30 mouse cellular contexts compared by ENCODE assay signal in genomic region chr12:35075993-35076392, GRCm38 (mm10).
"Had no signal": no experiment of that assay in that cellular context is flagged by ENCODE, and none has a peak within 500 bp of the region (broad histone marks: within the 10 kb centered on the region; RNA-seq: fewer than 3 reads in every experiment).

No protein-coding gene starts in this region.

- H3K4me2 ChIP-seq: limb, embryonic 12.5 days; limb, embryonic 13.5 days; limb, embryonic 15.5 days; liver, embryonic 11.5 days; liver, embryonic 12.5 days; liver, embryonic 13.5 days; liver, embryonic 15.5 days; lung, embryonic 14.5 days; lung, embryonic 15.5 days; midbrain, embryonic 11.5 days; midbrain, embryonic 12.5 days; midbrain, embryonic 13.5 days; midbrain, embryonic 15.5 days; neural tube, embryonic 12.5 days had no signal

- H3K27me3 ChIP-seq: limb, embryonic 12.5 days; limb, embryonic 13.5 days; limb, embryonic 15.5 days; liver, embryonic 12.5 days; liver, embryonic 13.5 days; liver, embryonic 15.5 days; lung, embryonic 15.5 days; megakaryocyte, embryonic 14.5 days; midbrain, embryonic 12.5 days; midbrain, embryonic 13.5 days; midbrain, embryonic 15.5 days; neural tube, embryonic 12.5 days had no signal

- H3K36me3 ChIP-seq: limb, embryonic 10.5 days; limb, embryonic 12.5 days; limb, embryonic 13.5 days; limb, embryonic 15.5 days; liver, embryonic 12.5 days; liver, embryonic 13.5 days; liver, embryonic 15.5 days; lung, embryonic 15.5 days; midbrain, embryonic 10.5 days; midbrain, embryonic 12.5 days; midbrain, embryonic 13.5 days; midbrain, embryonic 15.5 days; neural tube, embryonic 12.5 days had no signal

- DNase-seq: left cerebral cortex, postnatal 4 days; liver; liver, embryonic 13.5 days; liver, postnatal 0 days; lung, adult 18-20 months; lung, adult 2 months; lung, embryonic 14.5 days; lung, postnatal 10 days; lung, postnatal 14 days; lung, postnatal 36 days; lung, postnatal 4 days; midbrain, embryonic 14.5 days had no signal

- H3K4me1 ChIP-seq: limb, embryonic 10.5 days; limb, embryonic 12.5 days; limb, embryonic 13.5 days; limb, embryonic 15.5 days; liver, embryonic 12.5 days; liver, embryonic 13.5 days; lung, embryonic 15.5 days; midbrain, embryonic 10.5 days; midbrain, embryonic 12.5 days; midbrain, embryonic 13.5 days; midbrain, embryonic 15.5 days; neural tube, embryonic 12.5 days had no signal

- H3K4me3 ChIP-seq: limb, embryonic 10.5 days; limb, embryonic 12.5 days; limb, embryonic 13.5 days; limb, embryonic 15.5 days; liver, embryonic 12.5 days; liver, embryonic 13.5 days; liver, embryonic 15.5 days; lung, embryonic 15.5 days; megakaryocyte, embryonic 14.5 days; midbrain, embryonic 10.5 days; midbrain, embryonic 12.5 days; midbrain, embryonic 13.5 days; midbrain, embryonic 15.5 days; myocyte; neural tube, embryonic 12.5 days had no signal

- H3K9me3 ChIP-seq: limb, embryonic 10.5 days; limb, embryonic 12.5 days; limb, embryonic 13.5 days; limb, embryonic 15.5 days; liver, embryonic 12.5 days; liver, embryonic 13.5 days; liver, embryonic 15.5 days; lung, embryonic 15.5 days; megakaryocyte, embryonic 14.5 days; midbrain, embryonic 10.5 days; midbrain, embryonic 12.5 days; midbrain, embryonic 13.5 days; midbrain, embryonic 15.5 days; neural tube, embryonic 12.5 days had no signal

- H3K27ac ChIP-seq: limb, embryonic 10.5 days; limb, embryonic 12.5 days; limb, embryonic 13.5 days; limb, embryonic 15.5 days; liver, embryonic 12.5 days; liver, embryonic 13.5 days; liver, embryonic 14.5 days; liver, embryonic 15.5 days; lung, embryonic 15.5 days; macrophage; midbrain, embryonic 10.5 days; midbrain, embryonic 12.5 days; midbrain, embryonic 13.5 days; midbrain, embryonic 15.5 days; neural tube, embryonic 12.5 days had no signal

- H3K9ac ChIP-seq: limb, embryonic 12.5 days; limb, embryonic 13.5 days; limb, embryonic 15.5 days; liver, embryonic 12.5 days; liver, embryonic 13.5 days; liver, embryonic 14.5 days; liver, embryonic 15.5 days; liver, postnatal 0 days; lung, embryonic 14.5 days; lung, embryonic 15.5 days; midbrain, embryonic 12.5 days; midbrain, embryonic 13.5 days; midbrain, embryonic 15.5 days; neural tube, embryonic 12.5 days had no signal
